Mouse (Mus musculus) liver, adult 2 months (tissue): ENCODE results near the gene Sox15. TPM values are rescaled to one million over a fixed set of nuclear protein-coding genes. Genes with fewer than 3 reads are reported as not detected.

Experiments used
- DNase-seq: peaks from one replicate; pipeline ENCODE4 v3.0.0-alpha.2; 2011; ENCODE audit warnings: low read depth, low spot score; ENCODE audit errors: extremely low read depth
- H3K27ac ChIP-seq: fragments of 200-500 bp; replicated peaks from 2 replicates; pipeline ENCODE4 v1.5.1; 2012; ENCODE audit warnings: low read depth, mild to moderate bottlenecking, control low read depth, inconsistent platforms, low read length; ENCODE audit not compliant: insufficient read depth
- H3K27me3 ChIP-seq: fragments of 200-500 bp; 2 replicates; pipeline ENCODE4 v1.6.1; 2012; ENCODE audit warnings: mild to moderate bottlenecking, moderate library complexity, low read length, inconsistent platforms; ENCODE audit not compliant: control insufficient read depth, insufficient read depth
- H3K36me3 ChIP-seq: fragments of 200-500 bp; 2 replicates; pipeline ENCODE4 v1.6.1; 2012; ENCODE audit warnings: low read length, inconsistent platforms; ENCODE audit not compliant: control insufficient read depth, insufficient read depth
- H3K4me1 ChIP-seq: fragments of 200-500 bp; 2 replicates; pipeline ENCODE4 v1.6.1; 2011; ENCODE audit warnings: low read length; ENCODE audit not compliant: control insufficient read depth, insufficient read depth
- H3K4me3 ChIP-seq: fragments of 200-500 bp; 2 replicates; pipeline ENCODE4 v1.5.1; 2011; ENCODE audit warnings: low read depth, mild to moderate bottlenecking, control low read depth, low read length, moderate library complexity; ENCODE audit not compliant: insufficient read depth
- H3K79me2 ChIP-seq: fragments of 200-500 bp; 2 replicates; pipeline ENCODE4 v1.6.1; 2012; ENCODE audit warnings: inconsistent platforms, mild to moderate bottlenecking, low read length, moderate library complexity; ENCODE audit not compliant: control insufficient read depth, insufficient read depth
- H3K9ac ChIP-seq: fragments of 200-500 bp; 2 replicates; pipeline ENCODE4 v1.6.1; 2012; ENCODE audit warnings: low read depth, mild to moderate bottlenecking, control low read depth, inconsistent platforms, low read length
- CTCF ChIP-seq: fragments of 200-500 bp; IDR thresholded peaks from 2 replicates; pipeline ENCODE4 v1.5.1; 2011; ENCODE audit warnings: low read depth, low read length, control low read depth
- POLR2A ChIP-seq: fragments of 200-500 bp; IDR thresholded peaks from 2 replicates; pipeline ENCODE4 v1.6.1; 2011; ENCODE audit warnings: low read length, control low read depth; ENCODE audit not compliant: insufficient read depth; ENCODE audit errors: extremely low read depth
- WGBS: fragments of 180-500 bp; shearing (Covaris S2); methylation state at CpG from one replicate; pipeline ENCODE4 v1.1.7; 2018; 5-methylcytosine and 5-hydroxymethylcytosine counted together
- polyA plus RNA-seq: library from polyadenylated mRNA; depleted of rRNA; stranded (reverse); fragments of >200 nt; gene quantifications from 2 replicates; pipeline ENCODE4 v1.2.3, GENCODE M21; 2012; rRNA removed
- total RNA-seq: library from RNA; depleted of rRNA; stranded (reverse); fragments of >200 nt; gene quantifications from 2 replicates; pipeline ENCODE4 v1.2.3, GENCODE M21; 2014; rRNA removed

Sox15 gene
- total RNA-seq (not detected in 2 replicates), polyA plus RNA-seq (0.21 TPM in 1 of 2 replicates, not detected in the other)

DNA sequence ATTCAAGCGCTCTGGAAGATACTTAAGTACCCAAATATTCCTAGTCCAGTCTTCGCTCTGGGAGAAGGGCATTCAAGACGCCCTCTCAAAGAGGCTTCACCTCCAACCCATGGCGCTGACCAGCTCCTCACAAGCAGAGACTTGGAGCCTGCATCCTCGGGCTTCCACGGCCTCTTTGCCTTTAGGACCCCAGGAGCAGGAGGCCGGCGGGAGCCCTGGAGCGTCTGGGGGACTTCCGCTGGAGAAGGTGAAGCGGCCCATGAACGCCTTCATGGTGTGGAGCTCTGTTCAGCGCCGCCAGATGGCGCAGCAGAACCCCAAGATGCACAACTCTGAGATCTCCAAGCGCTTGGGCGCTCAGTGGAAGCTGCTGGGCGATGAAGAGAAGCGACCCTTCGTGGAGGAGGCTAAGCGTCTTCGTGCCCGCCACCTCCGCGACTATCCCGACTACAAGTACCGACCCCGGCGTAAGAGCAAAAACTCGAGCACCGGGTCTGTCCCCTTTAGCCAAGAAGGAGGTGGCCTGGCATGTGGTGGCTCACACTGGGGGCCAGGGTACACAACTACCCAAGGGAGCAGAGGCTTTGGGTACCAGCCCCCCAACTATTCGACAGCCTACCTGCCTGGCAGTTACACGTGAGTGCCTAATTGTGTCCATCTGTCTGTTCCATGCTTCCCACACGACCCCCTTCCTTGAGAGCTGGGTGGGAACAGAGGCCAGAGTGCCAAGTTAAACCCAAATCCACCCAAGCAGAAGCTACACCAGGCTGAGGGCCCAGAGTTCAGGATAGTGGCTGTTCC is at the start of gene Sox15:
TSS of gene Sox15 (plus strand) at position 51 of the 801 bp plus-strand sequence.
- Histone ChIP-seq H3K9ac (no peak within 1 kb of the TSS), H3K27ac (no peak within 1 kb of the TSS), H3K4me3 (no peak within 1 kb of the TSS), H3K4me1 (no peaks in the 10 kb centered on the region), H3K79me2 (no peaks in the 10 kb centered on the region), H3K36me3 (peaks cover 20% of the 10 kb centered on the region), H3K27me3 (no peaks in the 10 kb centered on the region)
- TF ChIP-seq POLR2A (no peak), CTCF (peak; percentile 71)
- 58% methylated on average over 34 of the region's 34 CpGs for WGBS
- no peak for DNase-seq

DNA sequence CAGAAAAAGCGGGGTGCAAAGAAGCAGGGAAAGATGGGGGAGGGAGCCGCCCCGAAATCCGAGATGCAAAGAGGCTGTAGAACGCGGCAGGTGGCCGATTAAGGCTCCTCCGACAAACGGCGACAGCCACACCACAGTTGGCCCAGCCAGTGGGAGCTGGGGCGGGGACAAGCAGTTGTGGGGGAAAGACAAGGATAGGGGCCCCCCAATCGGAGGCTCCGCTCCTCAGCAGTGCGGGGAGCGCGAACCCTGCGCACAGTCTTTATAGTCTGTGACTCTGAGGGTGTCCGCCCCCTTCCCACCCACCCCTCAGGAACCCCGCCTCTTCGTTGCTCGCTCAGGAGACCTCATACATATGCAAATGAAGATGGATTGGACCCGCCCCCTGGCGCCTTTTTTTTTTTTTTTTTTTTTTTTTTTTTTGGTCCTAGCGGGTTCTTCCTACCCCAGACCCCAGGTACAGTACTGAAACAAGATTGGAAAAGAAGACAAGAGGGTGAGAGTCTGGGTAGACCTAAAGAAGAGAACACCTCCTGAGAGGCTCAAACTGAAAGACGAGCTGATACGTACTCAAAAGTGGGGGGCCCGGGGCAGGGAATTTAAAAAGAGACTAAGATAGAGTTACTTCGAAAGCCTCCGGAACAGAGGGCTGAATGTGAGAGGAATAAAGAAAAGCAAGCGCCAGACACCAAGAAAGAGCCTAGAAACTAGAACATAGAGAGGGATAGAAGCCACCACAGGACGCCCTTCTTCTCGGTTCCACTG is 49.2 kb upstream of the Sox15 start, which contains the start of gene Atp1b2:
TSS of gene Atp1b2 (minus strand) at position 217 of the 765 bp plus-strand sequence.
- TF ChIP-seq CTCF (no peak), POLR2A (0 out of 2 replicates have a peak, but pooled peaks have one; percentile 20)
- H3K27ac ChIP-seq: no peak within 1 kb of the TSS
- peak within 1 kb of the TSS; percentile 66 for H3K4me3 ChIP-seq
- H3K79me2 ChIP-seq: no peaks in the 10 kb centered on the region
- peaks cover 4% of the 10 kb centered on the region; the same call in 1 of the 2 replicates for H3K4me1 ChIP-seq
- peaks cover 10% of the 10 kb centered on the region for H3K27me3 ChIP-seq
- DNase-seq: peak; percentile 52
- 3% methylated on average over 32 of the region's 32 CpGs for WGBS
- no peaks in the 10 kb centered on the region for H3K36me3 ChIP-seq
- peak within 1 kb of the TSS; percentile 28 for H3K9ac ChIP-seq

DNA sequence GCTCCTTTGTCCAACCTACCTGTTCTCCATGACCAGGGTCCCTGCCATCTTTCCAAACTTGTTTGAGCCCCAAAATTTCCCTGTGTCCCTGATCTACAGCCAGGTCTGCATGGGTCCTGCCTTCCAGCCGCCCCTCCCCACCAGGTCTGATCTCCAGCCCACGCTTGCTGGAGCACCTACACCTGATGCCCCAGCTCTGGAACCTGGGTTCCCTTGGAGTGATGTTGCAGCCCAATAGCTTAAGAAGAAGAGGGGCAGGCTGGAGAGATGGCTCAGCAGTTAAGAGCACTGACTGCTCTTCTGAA is 48.7 kb upstream of the Sox15 start:
- no peak overlapping the region for H3K27ac ChIP-seq
- H3K79me2 ChIP-seq: no peaks in the 10 kb centered on the region
- WGBS: 94% methylated on average over 2 of the region's 2 CpGs
- no peaks in the 10 kb centered on the region for H3K36me3 ChIP-seq
- DNase-seq: no peak
- peaks cover 4% of the 10 kb centered on the region; the same call in 1 of the 2 replicates for H3K4me1 ChIP-seq
- H3K9ac ChIP-seq: no peak overlapping the region
- H3K27me3 ChIP-seq: peaks cover 10% of the 10 kb centered on the region
- no peak for TF ChIP-seq POLR2A
- TF ChIP-seq CTCF: no peak
- H3K4me3 ChIP-seq: no peak overlapping the region

DNA sequence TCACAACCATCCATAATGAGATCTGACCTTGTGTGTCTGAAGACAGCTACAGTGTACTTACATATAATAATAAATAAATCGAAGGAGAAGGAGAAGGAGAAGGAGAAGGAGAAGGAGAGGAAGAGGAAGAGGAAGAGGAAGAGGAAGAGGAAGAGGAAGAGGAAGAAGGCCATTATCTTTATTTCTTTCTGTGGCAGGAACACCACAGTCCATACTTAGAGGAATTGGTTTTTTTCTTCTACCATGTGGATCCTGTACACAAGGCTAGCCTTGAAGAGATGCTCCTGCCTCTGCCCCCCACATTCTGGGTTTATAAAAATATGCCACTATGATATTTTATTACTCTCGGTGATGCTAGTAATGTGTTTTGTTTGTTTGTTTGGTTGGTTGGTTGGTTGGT is 48.3 kb upstream of the Sox15 start:
- Histone ChIP-seq H3K27me3 (peaks cover 10% of the 10 kb centered on the region), H3K79me2 (no peaks in the 10 kb centered on the region), H3K9ac (no peak overlapping the region), H3K36me3 (no peaks in the 10 kb centered on the region), H3K4me1 (peaks cover 4% of the 10 kb centered on the region; the same call in 1 of the 2 replicates), H3K4me3 (no peak overlapping the region), H3K27ac (no peak overlapping the region)
- DNase-seq: no peak
- 68% methylated on average over 2 of the region's 2 CpGs for WGBS
- TF ChIP-seq CTCF: no peak
- TF ChIP-seq POLR2A: no peak

DNA sequence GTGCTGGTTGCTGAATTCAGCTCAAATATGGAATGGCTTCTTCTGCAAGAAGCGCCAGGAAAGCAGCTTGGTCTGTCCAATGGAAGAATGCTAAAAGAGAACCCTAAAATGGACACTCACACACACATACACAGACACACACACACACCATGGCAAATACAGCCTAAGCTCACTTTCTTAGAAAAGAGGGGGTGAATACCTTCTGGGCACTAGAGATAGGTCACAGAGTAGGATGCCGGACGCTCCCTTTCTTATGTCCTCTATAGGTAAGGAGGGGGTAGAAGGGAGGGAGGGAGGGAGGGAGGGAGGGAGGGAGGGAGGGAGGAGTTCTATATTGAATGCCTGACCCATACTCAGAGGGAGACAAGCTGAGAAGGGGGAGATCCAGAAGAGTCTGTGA is 46.6 kb upstream of the Sox15 start:
- WGBS: 87% methylated on average over 3 of the region's 3 CpGs

More for the DNA sequence above, 46.6 kb upstream of the Sox15 start:
- no peaks in the 10 kb centered on the region for H3K36me3 ChIP-seq
- no peak for TF ChIP-seq CTCF
- TF ChIP-seq POLR2A: no peak
- H3K4me3 ChIP-seq: no peak overlapping the region
- peaks cover 4% of the 10 kb centered on the region; the same call in 1 of the 2 replicates for H3K4me1 ChIP-seq
- no peak for DNase-seq
- H3K27ac ChIP-seq: no peak overlapping the region
- peaks cover 10% of the 10 kb centered on the region for H3K27me3 ChIP-seq
- no peaks in the 10 kb centered on the region for H3K79me2 ChIP-seq
- H3K9ac ChIP-seq: no peak overlapping the region
